Mouse (Mus musculus) liver, embryonic 13.5 days (tissue): ENCODE data around the gene Sf3b5. TPM values are rescaled to one million over a fixed set of nuclear protein-coding genes. Genes with fewer than 3 reads are reported as not detected.
A peak's percentile ranks its signal among the peaks of the same experiment; 100 is the strongest.
"Not testable (repeated sequence)": the region's sequence is repeated elsewhere in the genome, so short reads cannot be mapped to it uniquely, and the experiment has no call there.

Source experiments
- ATAC-seq: fragments of 200-750 bp; cut with Nextera tagmentation; 2 replicates; pipeline ENCODE4 v1.8.0; 2017; ENCODE audit warnings: low read depth, mild to moderate bottlenecking, moderate number of reproducible peaks, moderate library complexity
- DNase-seq: peaks from one replicate; pipeline ENCODE4 v3.0.0; 2022
- H3K27ac ChIP-seq: fragments of 300-500 bp; sonication (generic); 2 replicates; pipeline ENCODE4 v1.5.1; 2015; ENCODE audit warnings: moderate library complexity, mild to moderate bottlenecking, inconsistent platforms
- H3K27me3 ChIP-seq: fragments of 300-500 bp; sonication (generic); 2 replicates; pipeline ENCODE4 v1.6.1; 2015; ENCODE audit warnings: mild to moderate bottlenecking, inconsistent platforms
- H3K36me3 ChIP-seq: fragments of 300-500 bp; sonication (generic); 2 replicates; pipeline ENCODE4 v1.6.1; 2015; ENCODE audit warnings: mild to moderate bottlenecking, inconsistent platforms
- H3K4me1 ChIP-seq: fragments of 300-500 bp; sonication (generic); replicated peaks from 2 replicates; pipeline ENCODE4 v1.6.1; 2015; ENCODE audit warnings: inconsistent platforms
- H3K4me2 ChIP-seq: fragments of 300-500 bp; sonication (generic); 2 replicates; pipeline ENCODE4 v1.6.1; 2015; ENCODE audit warnings: inconsistent platforms, mild to moderate bottlenecking, moderate library complexity
- H3K4me3 ChIP-seq: fragments of 300-500 bp; sonication (generic); replicated peaks from 2 replicates; pipeline ENCODE4 v1.5.1; 2015; ENCODE audit warnings: mild to moderate bottlenecking, inconsistent platforms
- H3K9ac ChIP-seq: fragments of 300-500 bp; sonication (generic); 2 replicates; pipeline ENCODE4 v1.6.1; 2015; ENCODE audit warnings: mild to moderate bottlenecking, inconsistent platforms
- H3K9me3 ChIP-seq: fragments of 300-500 bp; sonication (generic); replicated peaks from 2 replicates; pipeline ENCODE4 v1.6.1; 2016; ENCODE audit warnings: inconsistent platforms
- WGBS: fragments of 180-500 bp; shearing (Covaris S2); methylation state at CpG from one replicate; pipeline ENCODE4 v1.1.7; 2015; ENCODE audit not compliant: insufficient replicate concordance; 5-methylcytosine and 5-hydroxymethylcytosine counted together
- polyA plus RNA-seq: library from polyadenylated mRNA; unstranded; fragments of >200 nt; fragmentation: Nextera tagmentation; extraction: Ambion mirVana; gene quantifications from 2 replicates; pipeline ENCODE4 v1.2.1, GENCODE M21; 2015

Sf3b5 gene
- polyA plus RNA-seq, 1 experiment from 2014 or later: 28.3 TPM

DNA sequence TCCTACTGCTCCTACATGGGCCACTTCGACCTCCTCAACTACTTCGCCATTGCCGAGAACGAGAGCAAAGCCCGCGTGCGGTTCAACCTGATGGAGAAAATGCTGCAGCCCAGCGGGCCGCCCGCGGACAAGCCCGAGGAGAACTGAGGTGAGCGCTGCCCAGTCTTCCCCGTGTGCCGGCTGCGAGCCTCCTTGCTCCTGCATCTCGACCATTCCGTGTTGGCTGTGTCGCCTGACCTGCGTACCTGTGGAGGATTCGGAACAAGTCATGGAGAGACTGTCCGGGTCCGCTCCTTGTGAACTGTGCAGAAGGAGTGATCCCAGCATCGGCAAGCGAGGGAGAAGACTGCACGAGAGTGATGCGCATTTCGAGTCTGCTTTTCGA is 3.6 kb downstream of the Sf3b5 start:
- H3K4me1 ChIP-seq: peaks cover 38% of the 10 kb centered on the region
- H3K4me3 ChIP-seq: peak overlapping the region; percentile 94
- H3K4me2 ChIP-seq: peak overlapping the region; percentile 84
- H3K36me3 ChIP-seq: peaks cover 13% of the 10 kb centered on the region
- ATAC-seq (peak; percentile 40), DNase-seq (no peak)
- H3K9me3 ChIP-seq: no peaks in the 10 kb centered on the region
- no peaks in the 10 kb centered on the region for H3K27me3 ChIP-seq
- under 1% methylated on average over 29 of the region's 29 CpGs for WGBS
- peak overlapping the region; percentile 53; the same call in 1 of the 2 replicates for H3K27ac ChIP-seq
- peak overlapping the region; percentile 87 for H3K9ac ChIP-seq

DNA sequence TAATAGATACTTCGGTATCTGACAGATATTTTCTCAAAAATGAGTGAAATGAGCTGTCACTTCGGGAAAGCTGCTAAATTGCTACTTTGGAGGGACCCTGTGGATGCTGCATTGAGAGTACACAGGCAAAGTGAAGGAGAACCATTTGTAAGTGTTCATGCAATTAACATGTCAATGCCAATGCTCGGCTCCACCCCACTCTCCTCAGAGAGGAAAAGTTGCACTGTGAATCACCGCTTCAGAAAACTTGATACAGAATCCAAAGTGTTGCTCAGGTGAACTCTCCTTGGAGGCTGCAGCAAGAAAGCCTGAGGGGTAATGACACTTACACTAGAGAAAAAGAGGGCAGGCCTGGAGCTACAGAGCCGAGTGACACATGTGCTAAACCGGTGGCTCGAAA is 8.9 kb downstream of the Sf3b5 start:
- H3K4me1 ChIP-seq: peaks cover 30% of the 10 kb centered on the region
- no peak overlapping the region for H3K4me3 ChIP-seq
- H3K36me3 ChIP-seq: peaks cover 13% of the 10 kb centered on the region
- no peak overlapping the region for H3K27ac ChIP-seq
- H3K4me2 ChIP-seq: no peak overlapping the region
- 72% methylated on average over 7 of the region's 7 CpGs for WGBS
- H3K9me3 ChIP-seq: no peaks in the 10 kb centered on the region
- DNase-seq (no peak), ATAC-seq (no peak)
- no peak overlapping the region for H3K9ac ChIP-seq
- no peaks in the 10 kb centered on the region for H3K27me3 ChIP-seq

DNA sequence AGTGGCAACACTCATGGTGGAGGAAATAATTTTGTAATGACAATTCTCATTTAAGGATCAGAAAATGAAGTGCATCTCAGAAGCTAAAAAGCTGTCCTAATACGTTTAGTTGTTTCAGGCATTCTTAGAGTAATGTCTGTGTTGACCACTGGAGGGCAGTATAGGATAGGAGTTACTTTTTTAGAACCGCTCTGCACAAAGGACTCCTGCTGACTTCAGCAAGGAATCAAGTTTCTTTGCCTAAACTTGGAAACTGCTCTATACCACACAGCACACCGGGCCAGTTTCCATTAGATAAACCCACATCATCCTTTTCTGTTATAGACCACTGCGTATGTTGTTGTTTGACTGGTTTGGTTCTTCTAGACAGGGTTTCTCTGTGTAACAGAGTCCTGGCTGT is 11.4 kb downstream of the Sf3b5 start:
- H3K9me3 ChIP-seq: no peaks in the 10 kb centered on the region
- no peaks in the 10 kb centered on the region for H3K36me3 ChIP-seq
- no peak overlapping the region for H3K9ac ChIP-seq
- no peak overlapping the region for H3K4me2 ChIP-seq
- DNase-seq (peak; percentile 35), ATAC-seq (no peak)
- H3K27ac ChIP-seq: no peak overlapping the region
- no peaks in the 10 kb centered on the region for H3K27me3 ChIP-seq
- 20% methylated on average over 4 of the region's 4 CpGs for WGBS
- no peak overlapping the region for H3K4me3 ChIP-seq
- peaks cover 12% of the 10 kb centered on the region for H3K4me1 ChIP-seq

DNA sequence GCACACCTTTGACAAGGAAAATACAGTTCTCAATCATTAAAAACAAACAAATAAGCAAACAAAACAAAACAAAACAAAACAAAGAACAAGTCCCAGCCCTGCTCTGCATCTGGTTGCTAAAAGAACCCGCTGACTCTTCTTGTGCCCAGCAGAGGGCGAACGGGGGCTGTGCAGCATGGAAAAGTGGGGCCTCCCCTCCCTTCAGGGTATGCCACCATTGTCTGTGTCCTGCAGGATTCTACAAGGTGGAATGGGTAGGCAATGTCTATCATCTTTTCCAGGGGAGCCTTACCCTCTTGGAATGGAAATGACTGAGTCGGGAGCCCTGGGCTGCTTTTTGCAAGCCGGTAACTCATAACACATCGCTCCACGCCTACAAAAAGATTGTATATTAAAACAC is 13.4 kb downstream of the Sf3b5 start:
- DNase-seq (no peak), ATAC-seq (no peak)
- no peak overlapping the region for H3K4me3 ChIP-seq
- no peak overlapping the region for H3K27ac ChIP-seq
- no peaks in the 10 kb centered on the region for H3K27me3 ChIP-seq
- H3K4me1 ChIP-seq: peaks cover 1% of the 10 kb centered on the region
- H3K36me3 ChIP-seq: no peaks in the 10 kb centered on the region
- no peaks in the 10 kb centered on the region for H3K9me3 ChIP-seq
- no peak overlapping the region for H3K9ac ChIP-seq
- no peak overlapping the region for H3K4me2 ChIP-seq
- WGBS: 58% methylated on average over 7 of the region's 7 CpGs

DNA sequence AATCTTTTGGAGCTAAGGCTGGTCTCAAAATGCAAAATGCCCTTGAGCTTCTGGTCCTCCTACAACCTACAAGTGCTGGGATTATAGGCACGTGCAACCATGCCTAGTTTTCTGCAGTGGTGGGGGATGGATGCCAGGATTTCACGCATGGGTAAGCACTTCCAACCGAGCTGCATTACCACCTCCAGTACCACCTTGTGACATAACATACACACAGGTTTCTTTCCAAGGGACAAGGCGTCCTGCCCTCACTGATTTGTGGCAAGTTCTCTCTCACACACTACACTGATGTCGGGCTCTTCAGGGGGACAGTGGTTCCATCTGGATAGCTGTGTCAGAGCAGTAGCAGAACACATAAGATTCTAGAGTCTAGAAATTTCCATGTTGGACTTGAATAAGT is 13.9 kb downstream of the Sf3b5 start:
- no peak overlapping the region for H3K9ac ChIP-seq
- no peak overlapping the region for H3K4me2 ChIP-seq
- ATAC-seq (no peak), DNase-seq (no peak)
- H3K9me3 ChIP-seq: no peaks in the 10 kb centered on the region
- H3K27ac ChIP-seq: no peak overlapping the region
- 60% methylated on average over 5 of the region's 5 CpGs for WGBS
- H3K36me3 ChIP-seq: no peaks in the 10 kb centered on the region
- no peaks in the 10 kb centered on the region for H3K4me1 ChIP-seq
- H3K4me3 ChIP-seq: no peak overlapping the region
- H3K27me3 ChIP-seq: no peaks in the 10 kb centered on the region

DNA sequence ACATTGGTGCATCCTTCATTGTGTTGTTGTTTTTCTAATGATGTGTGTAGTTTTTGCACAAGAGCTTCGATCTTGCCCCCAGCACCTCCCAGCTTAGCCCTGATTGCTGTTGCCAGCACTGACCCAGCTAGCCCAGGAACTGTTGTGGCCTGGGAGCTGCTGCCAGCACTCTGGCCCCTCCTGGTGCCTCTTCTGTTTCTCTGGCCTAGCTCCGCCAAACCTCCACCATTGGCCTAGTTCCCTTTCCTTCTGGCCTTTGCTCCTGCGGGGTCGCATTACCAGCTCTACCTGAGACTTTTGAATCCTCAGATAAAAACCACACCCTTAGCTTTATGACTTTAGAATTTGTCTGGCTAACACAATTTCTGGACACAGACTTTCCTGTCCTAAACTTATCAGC is 17.0 kb downstream of the Sf3b5 start:
- H3K4me3 ChIP-seq: no peak overlapping the region
- H3K4me2 ChIP-seq: no peak overlapping the region
- H3K27me3 ChIP-seq: no peaks in the 10 kb centered on the region
- ATAC-seq: no peak
- no peak overlapping the region for H3K9ac ChIP-seq
- no peaks in the 10 kb centered on the region for H3K9me3 ChIP-seq
- H3K36me3 ChIP-seq: no peaks in the 10 kb centered on the region
- no peak for DNase-seq
- no peak overlapping the region for H3K27ac ChIP-seq
- 64% methylated on average over 4 of the region's 4 CpGs for WGBS
- H3K4me1 ChIP-seq: no peaks in the 10 kb centered on the region

DNA sequence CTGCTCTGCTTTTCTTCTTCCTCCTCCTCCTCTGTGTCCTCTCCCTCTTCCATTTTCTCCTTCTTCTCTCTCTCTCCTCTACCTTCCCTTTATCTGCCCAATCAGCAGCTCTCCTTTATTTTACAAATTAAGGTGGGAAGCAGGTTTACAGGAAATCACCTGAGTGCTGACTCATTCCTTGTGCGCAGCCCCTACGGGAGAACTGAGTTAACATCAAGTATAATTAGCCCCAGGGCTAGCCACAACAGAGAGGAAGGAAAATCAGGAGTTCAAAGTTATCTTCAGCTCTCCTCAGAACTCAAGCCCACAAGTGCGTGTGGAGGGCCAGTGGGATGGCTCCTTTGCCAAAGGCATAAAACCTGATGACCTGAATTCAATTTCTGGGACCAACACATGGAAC is 18.8 kb downstream of the Sf3b5 start:
- not testable (repeated sequence) for H3K27ac ChIP-seq, H3K4me1 ChIP-seq, H3K27me3 ChIP-seq, DNase-seq, H3K9ac ChIP-seq, H3K9me3 ChIP-seq, H3K36me3 ChIP-seq, ATAC-seq, H3K4me2 ChIP-seq, H3K4me3 ChIP-seq
- 28% methylated on average over 3 of the region's 3 CpGs for WGBS

DNA sequence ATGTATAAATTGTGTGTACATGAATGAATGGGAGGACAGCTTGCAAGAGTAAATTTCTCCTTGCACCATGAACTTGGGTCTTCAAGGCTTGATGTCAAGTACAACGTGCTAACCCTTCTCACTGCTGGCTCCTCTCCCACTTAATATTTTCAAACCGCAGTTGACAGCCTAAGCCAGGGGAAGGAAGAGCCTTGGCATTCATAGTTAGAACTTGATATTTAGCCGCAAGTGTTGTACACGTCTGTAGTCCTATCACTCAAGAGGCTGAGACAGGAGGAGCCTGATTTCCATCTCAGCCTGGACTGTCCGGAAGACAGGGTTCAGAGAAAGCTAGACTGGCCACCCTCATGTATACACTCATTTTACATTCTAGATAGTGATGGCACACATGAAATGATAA is 22.6 kb downstream of the Sf3b5 start:
- ATAC-seq (no peak), DNase-seq (no peak)
- Histone ChIP-seq H3K9me3 (no peaks in the 10 kb centered on the region), H3K36me3 (no peaks in the 10 kb centered on the region), H3K4me2 (no peak overlapping the region), H3K27me3 (no peaks in the 10 kb centered on the region), H3K4me3 (no peak overlapping the region), H3K9ac (no peak overlapping the region), H3K4me1 (no peaks in the 10 kb centered on the region), H3K27ac (no peak overlapping the region)
- 66% methylated on average over 5 of the region's 5 CpGs for WGBS

DNA sequence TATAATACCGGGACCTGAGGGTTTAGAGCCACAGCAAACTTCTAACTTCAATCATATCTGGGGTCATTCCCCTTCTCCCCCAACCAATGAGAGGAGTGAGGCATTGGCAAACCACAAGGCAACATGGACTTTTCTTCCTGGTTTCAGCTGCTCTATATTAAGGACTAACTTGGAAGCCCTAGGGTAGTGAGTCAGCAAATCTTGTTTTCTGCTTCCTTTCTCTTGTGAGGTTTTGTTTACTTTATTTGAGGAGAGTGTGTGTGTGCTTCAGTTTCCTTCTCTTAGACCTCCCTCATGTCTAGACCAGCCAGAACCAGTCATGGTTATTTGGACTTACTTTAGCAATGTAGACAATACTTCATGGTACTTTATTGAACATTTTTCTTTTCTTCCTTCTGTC is 23.1 kb downstream of the Sf3b5 start:
- 60% methylated on average over 1 of the region's 1 CpGs for WGBS
- no peak overlapping the region for H3K4me2 ChIP-seq

DNA sequence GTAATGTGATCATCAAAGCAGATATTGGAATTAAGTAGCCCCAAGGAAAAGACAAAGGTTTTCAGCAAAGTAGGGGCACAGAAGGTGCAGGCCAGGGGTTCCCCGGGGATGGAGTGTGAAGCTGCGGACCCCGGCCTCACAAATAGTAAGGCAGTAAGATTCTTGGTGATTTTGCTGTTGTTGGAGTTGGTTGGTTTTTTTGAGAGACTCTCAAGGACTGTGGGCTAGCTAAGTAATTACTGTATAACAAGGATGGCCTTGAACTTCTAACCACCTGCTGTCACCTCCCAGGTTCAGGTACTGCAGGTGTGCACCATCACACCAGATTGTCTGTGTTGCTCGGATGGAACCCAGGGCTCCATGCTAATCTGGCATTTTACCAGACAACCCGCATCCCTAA is 24.3 kb downstream of the Sf3b5 start:
- Histone ChIP-seq H3K27ac (no peak overlapping the region), H3K27me3 (no peaks in the 10 kb centered on the region), H3K9ac (no peak overlapping the region), H3K9me3 (no peaks in the 10 kb centered on the region), H3K4me2 (no peak overlapping the region), H3K36me3 (no peaks in the 10 kb centered on the region), H3K4me1 (no peaks in the 10 kb centered on the region), H3K4me3 (no peak overlapping the region)
- DNase-seq (no peak), ATAC-seq (no peak)
- 69% methylated on average over 5 of the region's 5 CpGs for WGBS

More for the DNA sequence above, 23.1 kb downstream of the Sf3b5 start:
- no peaks in the 10 kb centered on the region for H3K4me1 ChIP-seq
- no peaks in the 10 kb centered on the region for H3K27me3 ChIP-seq
- H3K9ac ChIP-seq: no peak overlapping the region
- no peak overlapping the region for H3K4me3 ChIP-seq
- ATAC-seq (no peak), DNase-seq (no peak)
- H3K27ac ChIP-seq: no peak overlapping the region
- H3K9me3 ChIP-seq: no peaks in the 10 kb centered on the region
- H3K36me3 ChIP-seq: no peaks in the 10 kb centered on the region

DNA sequence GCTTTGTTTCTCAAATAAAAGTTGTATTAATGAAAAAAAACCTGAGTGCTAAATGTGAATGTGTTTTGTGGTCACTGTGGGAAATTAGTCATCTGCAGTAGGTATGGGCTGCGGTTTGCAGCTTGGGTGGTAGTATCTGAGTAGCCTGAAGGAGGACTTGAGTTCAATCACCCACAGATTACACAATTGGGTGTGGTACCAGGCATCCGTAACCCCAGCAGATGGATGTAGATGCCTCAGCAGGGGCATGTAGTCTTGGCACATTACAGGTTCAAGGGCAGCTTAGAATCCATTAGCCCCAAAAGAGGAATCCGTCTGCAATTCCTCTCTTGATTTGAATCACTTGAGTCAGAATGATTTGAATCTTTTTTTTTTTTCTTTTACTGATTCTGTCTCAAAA is 30.1 kb downstream of the Sf3b5 start:
- no peak overlapping the region for H3K9ac ChIP-seq
- DNase-seq: no peak
- no peak for ATAC-seq
- WGBS: 49% methylated on average over 3 of the region's 3 CpGs
- no peaks in the 10 kb centered on the region for H3K36me3 ChIP-seq
- H3K9me3 ChIP-seq: no peaks in the 10 kb centered on the region
- H3K27ac ChIP-seq: no peak overlapping the region
- no peaks in the 10 kb centered on the region for H3K4me1 ChIP-seq
- H3K27me3 ChIP-seq: no peaks in the 10 kb centered on the region
- H3K4me3 ChIP-seq: no peak overlapping the region
- H3K4me2 ChIP-seq: no peak overlapping the region

DNA sequence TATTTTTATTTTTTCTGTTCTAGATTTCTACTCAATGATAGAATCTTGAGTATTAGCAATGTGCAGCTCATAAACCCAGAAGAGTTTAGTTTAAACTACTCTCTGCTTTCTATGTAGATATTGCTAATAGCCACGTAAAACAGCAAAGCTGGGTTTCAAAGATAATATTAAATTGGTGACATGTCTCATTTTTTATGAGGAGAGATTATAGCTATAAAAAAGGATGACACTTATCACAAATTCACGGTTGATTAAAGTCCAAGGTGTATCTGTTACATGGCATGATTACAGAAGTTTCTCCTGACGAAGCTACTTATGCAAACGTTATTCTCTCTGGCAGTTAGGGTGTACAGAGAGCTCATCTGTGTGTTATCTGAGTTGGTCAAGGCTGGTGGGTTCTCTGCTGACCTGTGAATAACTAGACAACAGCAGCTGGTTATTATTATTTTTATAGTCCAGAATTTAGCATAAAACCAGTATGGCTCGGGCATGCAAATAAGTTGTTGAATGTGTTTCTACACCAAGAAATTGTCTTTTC is 34.6 kb downstream of the Sf3b5 start:
- 56% methylated on average over 5 of the region's 5 CpGs for WGBS
- H3K4me1 ChIP-seq: no peaks in the 10 kb centered on the region
- H3K36me3 ChIP-seq: no peaks in the 10 kb centered on the region
- no peak overlapping the region for H3K4me3 ChIP-seq
- no peak for DNase-seq
- H3K9ac ChIP-seq: no peak overlapping the region
- H3K9me3 ChIP-seq: no peaks in the 10 kb centered on the region
- no peak overlapping the region for H3K4me2 ChIP-seq
- H3K27me3 ChIP-seq: no peaks in the 10 kb centered on the region
- no peak for ATAC-seq
- no peak overlapping the region for H3K27ac ChIP-seq
